Mouse (Mus musculus) cerebellum, adult 9-11 months (tissue): ENCODE measurements at regions not wholly inside any gene's neighbourhood (a gene's known extent, or its start where the extent isn't known, plus 50 kb on each side); places are given as distances from the start of the nearest gene placed in this dataset.

ENCODE experiments used
- DNase-seq: peaks from one replicate; pipeline ENCODE4 v3.0.0; 2022

DNA sequence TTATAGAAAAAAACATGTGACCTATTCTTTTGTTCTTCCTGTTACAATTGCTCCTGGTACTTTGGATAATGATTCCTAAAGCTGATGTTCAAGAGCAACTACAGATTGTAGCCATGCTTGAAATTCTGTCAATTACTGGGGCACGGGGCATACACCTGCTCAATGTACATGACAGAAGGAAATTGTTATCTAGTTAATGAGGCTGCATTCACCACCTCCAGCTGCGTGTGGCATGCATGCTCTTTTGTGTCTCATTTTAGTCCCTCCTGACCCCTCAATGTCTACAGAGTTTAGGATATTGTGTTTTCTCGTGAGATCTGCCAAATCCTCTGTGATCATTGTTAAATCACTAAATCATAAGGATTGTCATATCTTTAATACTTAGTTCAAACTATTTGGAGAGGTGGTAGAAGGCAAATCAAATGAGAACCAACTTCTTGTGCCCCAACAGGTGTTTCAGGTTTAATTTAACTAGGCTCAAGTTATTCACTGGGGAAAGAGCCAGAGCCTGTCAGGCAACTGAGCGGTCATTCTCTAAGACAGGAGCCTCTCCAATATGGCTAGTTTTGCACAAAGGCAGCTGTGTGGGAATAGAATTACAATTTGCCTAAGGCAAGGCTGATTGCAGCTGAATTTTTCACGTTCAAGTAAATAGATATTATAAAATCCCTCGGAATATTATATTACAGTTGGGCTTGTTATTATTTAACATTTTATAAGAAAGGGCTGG is 289.9 kb upstream of the Mmadhc start:
- no peak for DNase-seq

DNA sequence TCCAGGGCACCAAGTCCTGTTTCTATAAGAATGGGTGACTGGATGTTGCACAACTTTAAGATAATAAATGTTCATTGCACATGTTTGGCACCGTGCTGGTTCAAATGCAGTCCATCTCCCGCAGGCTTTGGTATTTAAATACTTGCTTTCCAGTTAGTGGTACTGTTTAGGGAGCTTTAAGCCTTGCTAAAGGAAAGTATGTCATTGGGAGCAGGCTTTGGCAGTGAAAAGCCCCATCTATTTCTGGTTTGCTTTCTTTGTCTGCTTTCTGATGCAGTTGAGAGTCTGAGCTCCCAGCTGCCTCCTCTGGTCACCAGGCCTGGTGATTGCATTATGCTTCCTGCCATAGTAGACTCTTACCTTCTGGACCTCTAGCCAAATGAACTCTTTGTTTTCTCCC is 283.0 kb upstream of the Mmadhc start:
- no peak for DNase-seq

DNA sequence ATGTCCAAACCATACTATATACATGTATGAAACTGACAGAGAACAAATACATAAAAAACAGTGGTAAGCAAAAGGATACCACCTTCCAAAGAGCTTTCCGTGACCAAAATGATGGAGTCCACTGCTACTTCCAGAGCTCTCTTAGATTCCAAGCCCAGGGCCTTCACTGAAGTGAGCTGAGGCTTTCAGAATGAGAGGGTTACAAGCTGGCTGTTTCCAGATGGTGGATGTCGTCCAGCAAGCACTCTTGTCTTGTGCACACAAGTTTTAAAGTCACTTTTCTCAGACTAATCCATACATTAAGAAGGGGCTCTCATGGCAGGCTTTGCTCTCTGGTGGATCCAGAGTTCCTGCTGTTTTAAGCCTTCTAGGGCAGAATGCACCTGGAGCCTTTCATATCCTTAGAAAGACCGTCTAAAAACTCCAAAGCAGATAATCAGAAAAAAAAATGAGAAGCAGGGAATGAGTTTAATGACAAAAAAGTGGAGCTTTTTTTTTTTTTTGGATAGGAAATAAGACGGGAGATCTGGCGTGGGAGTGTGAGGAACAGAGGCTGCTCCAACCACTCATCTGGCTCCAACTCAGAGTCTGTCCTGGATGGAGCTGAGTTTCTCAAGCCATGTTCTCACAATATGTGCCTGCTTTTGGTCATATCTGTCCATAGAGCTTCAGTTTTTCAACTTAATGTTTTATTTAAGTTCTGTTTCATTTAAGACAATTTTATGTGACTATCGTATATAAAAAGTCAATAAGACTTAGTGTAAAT is 281.9 kb upstream of the Mmadhc start:
- no peak for DNase-seq

DNA sequence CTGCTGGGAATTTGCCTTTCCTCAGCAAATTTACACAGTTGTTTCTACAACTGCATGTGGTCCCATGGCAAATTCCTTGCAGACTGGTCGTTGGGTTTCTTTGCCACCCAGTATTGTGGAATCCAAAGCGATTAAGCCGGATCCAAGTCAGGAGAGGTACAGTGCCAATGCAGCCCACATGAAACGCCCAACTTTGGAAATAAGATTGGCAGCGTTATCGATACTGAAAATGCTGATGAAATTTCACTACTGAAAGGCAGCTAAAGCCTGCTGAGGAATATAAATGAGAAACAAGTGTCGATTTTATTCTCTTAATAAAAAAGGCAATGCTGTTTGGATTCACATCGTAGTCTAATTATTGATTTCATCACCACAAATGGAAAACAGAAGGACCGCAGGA is 281.1 kb upstream of the Mmadhc start:
- DNase-seq, result no peak

DNA sequence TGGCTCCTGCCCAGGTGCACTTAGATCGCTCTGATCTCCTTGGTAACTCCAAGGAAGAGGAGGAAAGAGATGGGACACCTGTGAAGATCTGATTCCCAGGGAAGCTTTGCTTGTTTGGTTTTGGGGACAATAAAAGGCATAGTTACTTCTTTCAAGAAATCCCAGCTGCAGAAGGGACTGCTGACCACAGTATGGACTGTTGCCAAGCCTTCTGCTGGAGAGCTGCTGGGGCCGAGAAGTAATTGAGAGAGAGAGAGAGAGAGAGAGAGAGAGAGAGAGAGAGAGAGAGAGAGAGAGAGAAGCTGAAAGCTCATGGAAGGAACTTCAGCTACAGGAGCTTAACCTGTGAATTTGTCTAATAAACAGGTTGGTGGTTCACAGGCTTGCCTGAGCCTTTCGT is 276.9 kb upstream of the Mmadhc start:
- no peak for DNase-seq

DNA sequence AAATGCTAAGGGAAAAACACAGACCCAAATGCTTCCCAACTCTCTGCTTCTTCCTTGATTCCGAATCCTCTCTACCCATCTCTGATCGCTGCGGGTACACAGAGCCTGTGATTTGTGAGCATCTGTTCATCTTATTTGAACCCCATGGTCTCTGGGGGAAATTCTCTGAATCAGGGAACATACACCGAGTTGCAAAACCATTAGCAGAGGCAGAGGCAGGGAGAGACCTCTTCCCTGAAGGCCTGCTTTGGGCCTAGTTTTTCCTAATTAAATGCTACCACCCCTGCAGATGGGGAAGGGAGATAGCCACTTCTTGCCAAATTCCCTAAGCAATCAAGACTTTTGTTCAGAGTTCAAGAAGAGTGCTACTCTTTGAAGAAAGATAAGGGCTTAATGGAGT is 274.4 kb upstream of the Mmadhc start:
- no peak for DNase-seq

DNA sequence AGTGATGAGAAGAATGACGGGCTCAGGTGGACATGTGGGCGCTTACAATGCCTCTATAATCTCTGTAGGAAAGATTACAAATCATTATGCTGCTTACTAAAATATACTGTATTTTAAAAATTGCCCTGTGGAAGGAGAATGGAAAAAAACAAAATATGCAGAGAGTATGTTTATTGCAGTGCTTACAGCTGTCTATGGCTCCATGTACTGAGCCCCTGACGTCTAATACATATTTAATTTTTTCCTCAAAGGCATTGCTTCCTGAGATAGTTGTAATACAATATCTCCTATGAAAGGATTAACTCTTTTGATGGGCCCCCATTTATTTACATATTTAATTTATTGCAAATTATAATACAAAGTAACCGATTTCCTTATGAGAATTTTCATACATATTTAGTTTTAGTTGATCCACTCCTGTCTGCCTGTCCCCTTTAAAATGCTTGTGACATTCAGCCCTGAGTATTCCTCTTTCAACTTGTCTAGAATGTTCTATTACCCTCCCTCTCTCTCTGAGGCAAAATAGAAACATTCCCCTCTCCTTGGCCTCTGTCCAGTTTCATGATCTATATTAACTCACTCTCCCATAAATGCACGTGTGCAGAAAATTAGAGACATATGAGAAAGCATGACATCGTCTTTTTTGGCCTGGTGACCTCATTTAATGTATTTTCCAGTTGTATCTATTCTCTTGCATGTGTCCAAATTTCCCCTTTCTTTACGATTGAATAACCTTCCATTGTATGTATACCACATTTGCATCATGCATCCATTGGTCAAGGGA is 273.1 kb upstream of the Mmadhc start:
- DNase-seq, result no peak

DNA sequence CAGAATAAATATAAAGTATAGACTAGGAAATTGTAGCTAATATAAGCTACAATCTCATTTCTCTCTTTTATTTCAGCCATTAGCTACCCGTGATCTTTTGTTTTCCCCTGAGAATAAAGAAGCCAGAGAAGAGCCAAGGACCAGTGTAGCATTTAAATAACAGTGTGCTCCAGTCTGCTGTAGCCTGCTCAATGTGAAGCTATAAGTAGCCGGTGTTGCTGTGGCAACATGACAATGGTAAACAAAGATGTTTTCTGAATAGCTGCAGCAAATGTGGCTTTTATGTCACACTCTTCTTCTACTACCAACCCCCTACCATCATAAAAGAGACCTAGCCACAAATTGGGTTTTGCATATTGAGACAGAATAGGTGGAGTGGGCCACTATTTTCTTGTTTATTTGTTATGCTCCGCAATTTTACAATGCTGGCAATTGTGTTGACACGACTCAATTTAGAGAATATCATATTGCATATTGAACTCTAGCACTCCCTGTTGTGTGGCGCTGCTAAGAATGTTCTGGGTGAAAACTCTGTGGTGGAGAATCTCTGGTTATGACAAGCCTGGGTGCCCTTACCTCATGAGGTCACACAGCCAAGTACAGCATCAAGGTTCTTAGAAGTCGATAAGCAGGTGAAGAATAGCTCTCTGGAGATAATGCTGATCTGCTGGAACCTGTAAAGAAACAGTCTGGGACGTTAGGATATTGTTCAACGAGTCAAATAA is 272.3 kb upstream of the Mmadhc start:
- no peak for DNase-seq

DNA sequence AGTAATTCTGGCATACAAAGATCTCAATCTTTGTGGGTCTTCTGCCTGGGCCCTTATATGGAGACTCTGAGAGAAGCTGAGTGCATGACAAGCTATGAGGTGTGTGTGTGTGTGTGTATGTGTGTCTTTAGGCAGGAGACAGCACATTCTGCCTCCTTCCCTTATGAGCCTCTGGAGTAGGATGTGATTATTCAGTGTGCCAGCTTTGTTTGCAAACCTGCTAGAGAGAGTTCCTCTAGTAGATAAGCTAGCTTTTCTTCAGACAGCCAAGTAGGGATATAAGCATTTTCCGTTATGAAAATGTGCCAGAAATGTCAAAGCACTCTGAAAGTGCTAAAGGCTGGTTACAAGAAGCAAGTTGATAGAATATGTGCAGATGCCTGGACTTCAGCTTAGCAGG is 270.9 kb upstream of the Mmadhc start:
- no peak for DNase-seq

DNA sequence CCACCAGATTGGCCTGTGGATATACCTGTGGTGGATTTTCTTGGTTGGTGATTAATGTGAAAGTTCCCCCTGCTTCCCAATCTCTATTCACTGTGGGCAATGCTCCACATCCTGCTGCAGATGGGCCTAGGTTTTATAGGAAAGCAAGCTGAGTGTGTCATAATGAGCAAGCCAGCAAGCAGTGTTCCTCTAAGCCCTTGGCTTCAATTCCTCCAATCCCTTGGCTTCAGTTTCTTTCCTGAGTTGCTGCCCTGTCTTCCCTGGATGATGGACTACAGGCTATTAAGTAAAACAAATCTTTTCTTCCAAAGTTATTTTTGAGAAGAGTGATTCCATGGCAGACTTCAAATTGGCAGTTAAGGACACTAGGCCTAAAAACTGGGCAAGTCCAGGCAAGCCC is 257.4 kb upstream of the Mmadhc start:
- no peak for DNase-seq

DNA sequence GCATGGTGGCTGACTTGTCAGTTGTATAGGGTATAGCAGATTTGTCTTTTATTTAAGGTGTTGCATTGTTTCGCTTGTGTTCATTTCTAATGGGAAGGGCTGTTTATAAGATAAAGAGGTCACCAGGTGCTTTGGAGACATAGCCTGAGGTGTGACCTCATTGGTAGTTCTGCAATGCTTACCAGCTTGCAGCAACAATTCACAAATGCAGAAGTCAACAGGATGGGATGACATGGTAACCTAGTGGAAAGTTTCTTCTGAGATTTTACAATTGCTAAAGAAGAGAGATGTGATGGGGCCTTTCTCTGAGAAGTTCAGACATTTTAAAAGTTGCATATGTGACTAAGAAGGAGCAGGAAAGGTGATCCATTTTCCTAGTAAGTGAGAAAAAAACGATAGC is 255.8 kb upstream of the Mmadhc start:
- no peak for DNase-seq

DNA sequence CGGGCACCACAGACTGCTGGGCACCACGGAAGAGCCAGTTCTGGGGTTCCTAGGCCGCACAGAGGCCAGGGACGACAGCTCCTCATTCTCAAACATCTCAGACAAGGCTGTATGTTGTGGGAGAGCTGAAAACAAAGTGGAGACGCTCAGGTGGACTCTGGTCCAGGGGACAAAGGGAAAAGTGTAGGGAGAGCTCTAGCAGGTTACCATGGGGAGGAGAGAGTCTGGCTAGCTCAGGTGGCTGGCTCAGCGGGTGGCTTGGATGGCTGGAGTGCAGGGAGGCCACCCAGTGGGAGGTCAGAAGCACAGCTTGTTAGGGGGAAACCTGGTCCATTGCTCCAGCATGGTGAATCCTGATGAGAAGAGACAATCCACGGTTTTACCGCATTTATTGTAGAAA is 253.3 kb upstream of the Mmadhc start:
- no peak for DNase-seq

DNA sequence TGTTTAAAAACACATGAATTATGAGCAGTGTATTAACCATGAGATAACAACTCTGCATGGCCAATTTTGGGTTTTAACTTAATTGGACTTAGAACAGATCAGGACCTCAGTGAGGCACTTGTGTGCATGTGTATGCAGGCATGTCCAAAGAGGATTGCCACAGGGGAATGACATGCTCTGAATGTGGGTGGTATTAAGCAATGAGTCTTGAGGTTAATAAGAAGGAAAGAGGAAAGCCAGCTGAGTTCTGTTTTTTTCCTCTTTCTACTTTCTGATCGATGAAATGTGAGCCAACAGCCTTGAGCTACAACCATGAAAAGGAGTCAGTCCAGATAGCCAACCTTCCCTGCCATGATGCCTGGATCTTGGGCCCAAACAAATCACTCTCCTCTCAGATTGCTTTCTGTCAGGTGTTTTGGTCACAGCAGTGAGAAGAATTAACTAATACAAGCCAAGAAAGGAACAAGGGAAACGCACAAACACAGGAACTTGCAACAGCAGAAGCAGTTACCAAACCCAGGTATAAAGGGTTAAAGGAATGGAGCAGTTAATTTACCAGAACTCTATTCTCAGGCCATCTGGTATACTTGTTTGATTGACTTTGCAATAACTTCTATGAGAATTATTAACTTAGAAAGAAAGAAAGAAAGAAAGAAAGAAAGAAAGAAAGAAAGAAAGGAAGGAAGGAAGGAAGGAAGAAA is 243.3 kb upstream of the Mmadhc start:
- DNase-seq, result no peak

DNA sequence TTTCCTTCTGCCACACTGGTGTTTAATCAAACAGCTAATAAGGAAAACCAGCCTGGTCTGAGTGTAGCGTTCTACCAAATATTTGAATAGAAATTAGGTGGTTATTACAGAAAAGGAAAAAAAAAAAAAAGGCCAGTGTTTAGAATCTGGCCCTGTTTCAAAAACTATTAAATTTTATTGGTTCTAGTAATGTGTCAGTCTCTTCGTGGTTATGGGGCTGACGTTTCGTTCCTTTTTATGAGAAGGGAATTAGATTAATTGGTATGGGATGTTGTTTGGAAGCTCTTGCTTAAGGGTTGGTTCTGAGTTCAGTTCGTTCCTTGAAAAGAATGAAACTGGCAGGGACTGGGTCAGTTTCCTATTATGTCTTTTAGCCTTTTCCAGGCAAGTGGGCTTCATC is 241.5 kb upstream of the Mmadhc start:
- no peak for DNase-seq

DNA sequence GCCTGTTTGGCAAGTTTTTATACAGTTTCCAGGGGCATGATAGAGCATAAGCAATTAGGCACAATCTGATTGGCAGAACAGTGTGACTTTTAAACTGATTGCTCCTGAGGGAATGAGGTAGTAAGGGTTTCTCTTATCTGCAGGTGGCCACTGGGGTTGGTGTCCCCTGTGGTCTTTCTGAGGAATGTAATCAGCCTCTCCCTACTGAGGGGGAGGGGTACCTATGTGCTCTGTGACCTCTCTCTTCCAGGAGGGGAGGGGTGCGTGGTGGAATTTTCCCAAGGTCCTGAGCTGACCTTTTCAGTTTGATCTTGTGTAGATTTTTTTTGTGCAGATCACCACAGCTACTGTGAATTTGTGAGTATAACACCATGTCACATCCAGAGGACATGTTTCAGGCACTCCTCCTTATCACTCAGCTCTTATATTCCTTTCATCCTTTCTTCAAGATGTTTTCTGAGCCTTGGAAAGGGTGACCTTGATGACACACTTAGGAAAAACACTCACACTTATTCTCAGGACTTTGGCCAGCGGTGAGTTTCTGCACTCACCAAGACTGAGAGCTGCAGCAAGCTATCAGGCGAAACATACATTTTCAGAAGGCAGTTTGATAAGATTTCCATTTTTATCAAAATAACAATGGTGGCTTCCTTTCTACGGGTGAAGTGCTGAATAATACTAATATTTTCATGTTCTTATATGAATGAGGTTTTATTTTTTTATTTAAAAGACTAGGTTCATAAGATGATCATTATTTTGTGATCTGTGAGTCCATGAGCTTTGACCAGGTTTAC is 238.7 kb upstream of the Mmadhc start:
- no peak for DNase-seq

DNA sequence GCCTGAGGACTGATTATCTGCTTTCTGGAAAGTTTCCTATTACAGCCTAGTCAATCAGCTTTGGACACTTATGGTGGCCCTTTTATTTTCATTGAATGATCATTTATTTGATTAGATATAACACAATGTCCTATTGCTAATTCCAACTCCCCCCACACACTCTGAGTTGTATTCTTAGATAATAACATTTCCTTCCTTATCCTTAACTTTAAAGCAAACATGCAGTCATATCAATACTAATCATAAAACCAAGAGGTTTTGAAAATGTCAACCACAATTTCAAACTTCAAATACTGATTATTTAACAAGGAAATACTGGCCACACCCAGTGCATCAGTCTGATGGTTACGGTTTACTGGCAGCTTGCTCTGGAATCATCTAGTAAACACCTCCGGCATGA is 237.1 kb upstream of the Mmadhc start:
- DNase-seq, result no peak

DNA sequence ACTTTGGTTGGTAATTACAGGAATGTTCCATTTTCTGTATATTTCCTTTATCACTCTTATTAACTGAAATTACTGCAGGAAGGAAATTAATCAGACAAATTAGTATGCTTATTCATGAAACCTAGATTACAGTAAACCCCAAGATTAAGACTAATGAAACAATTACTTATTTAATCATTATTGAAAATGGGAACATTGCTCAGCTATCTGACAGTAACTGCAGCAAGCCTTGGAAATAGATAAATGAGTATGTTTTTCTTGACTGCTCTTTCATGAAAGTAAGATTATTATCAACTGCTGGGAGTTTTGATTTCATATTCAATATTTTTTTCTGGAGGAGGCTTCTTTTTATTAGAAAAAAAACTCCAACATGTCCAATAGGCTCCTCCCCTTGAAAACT is 230.8 kb upstream of the Mmadhc start:
- DNase-seq, result no peak

DNA sequence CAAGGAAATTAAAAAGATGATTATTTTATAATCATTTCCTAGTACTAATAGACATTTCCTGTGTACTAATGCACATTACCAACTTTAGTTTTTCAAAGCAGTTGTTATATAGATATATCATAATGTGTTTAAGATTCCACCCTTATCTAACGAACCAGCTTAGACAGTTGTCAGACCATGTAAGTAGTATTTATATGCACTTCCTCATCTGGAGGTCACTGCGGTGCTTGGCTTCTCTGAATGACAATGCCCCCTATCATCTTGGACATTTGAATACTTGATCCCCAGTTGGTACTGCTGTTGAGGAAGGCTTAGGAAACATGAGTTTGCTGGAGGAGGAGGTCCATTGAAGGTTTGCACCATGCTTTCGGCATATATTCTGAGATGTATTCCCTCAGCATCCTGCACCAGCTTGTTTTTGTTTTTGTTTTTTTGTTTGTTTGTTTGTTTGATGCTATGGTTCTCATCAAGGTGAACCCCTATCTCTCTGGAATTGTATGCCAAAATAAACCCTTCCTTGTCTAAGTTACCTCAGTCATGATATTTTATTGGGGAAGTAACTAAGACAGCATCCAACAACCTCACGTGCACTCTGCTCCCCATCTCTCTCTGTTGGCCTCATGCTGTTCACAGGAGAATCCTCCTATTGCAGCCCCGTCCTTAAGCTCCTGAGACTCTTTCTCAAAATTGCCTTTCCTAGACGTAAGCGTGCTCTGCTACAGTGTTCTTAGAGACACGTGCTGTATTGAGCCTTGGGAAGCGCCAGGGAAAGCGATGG is 228.4 kb upstream of the Mmadhc start:
- no peak for DNase-seq

DNA sequence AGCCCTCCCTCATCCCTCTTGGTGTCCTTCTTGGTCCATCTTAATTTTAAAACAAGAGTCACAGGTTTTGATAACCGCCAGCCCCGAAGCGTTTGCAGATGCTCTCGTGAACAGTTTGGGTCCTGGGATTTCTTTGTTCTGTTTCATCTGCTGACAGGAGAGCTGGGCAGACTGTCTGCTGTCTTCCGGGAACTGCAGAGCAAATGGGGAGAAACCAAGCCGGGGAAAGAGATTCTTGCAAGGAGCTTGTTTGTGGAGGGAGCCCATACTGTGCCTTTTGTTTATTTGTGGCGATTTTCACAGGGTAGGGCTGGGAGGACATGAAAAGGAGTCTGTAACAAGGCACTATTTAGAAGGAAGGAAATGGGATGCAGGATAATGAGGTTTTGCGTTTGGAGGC is 223.6 kb upstream of the Mmadhc start:
- DNase-seq, result no peak

DNA sequence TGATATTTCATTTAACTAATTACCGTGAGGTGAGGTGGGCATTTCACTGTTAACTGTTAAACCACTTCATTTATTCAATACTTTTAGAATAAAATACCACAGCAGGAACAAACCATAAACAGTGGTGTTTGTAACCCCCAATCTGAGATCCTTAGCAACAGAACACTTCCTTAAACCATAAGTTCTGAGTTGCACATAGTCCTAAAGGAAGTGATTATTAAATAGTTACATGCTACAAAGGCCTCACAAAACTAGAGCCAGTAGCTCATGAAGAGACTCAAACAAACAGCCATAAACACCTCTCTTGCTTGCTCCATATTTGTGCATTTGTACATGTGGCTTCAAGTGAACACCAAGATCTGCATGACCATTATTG is 222.5 kb upstream of the Mmadhc start:
- no peak for DNase-seq
